In the genomic region with DNA sequence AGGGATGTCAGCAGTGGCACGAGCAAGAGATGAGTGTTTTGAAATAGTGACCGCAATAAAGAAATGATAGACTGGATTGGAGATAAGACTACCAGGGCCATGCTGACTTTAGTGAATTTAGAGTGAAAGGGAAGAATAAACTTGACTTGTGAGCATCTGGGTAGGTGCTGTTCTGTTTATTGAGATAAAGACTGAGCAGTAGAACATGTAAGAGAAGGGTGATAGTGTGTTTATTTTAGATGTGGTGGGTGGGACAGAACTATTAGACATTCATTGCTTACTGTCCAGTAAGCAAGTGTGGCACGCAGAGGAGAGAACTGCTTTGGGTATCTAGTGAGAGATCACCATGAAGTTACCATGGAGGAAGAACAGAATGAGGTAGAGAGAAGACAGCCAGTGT, we compare ENCODE assay signal across 21 mouse cellular contexts.
"Had no signal": no experiment of that assay in that cellular context is flagged by ENCODE, and none has a peak within 500 bp of the region (broad histone marks: within the 10 kb centered on the region; RNA-seq: fewer than 3 reads in every experiment).

No protein-coding gene starts in this region.

- H3K27me3 ChIP-seq: lung, embryonic 15.5 days; megakaryocyte, embryonic 14.5 days; midbrain, embryonic 12.5 days; neural tube, embryonic 13.5 days; neural tube, embryonic 15.5 days had no signal

- H3K4me3 ChIP-seq: lung, embryonic 15.5 days; megakaryocyte, embryonic 14.5 days; midbrain, embryonic 12.5 days; myocyte; neural tube, embryonic 13.5 days; neural tube, embryonic 15.5 days had no signal

- H3K27ac ChIP-seq: lung, embryonic 15.5 days; macrophage; midbrain, embryonic 12.5 days; neural tube, embryonic 13.5 days; neural tube, embryonic 15.5 days had no signal

- H3K4me1 ChIP-seq: lung, embryonic 15.5 days; midbrain, embryonic 12.5 days; neural tube, embryonic 13.5 days; neural tube, embryonic 15.5 days had no signal

- H3K9me3 ChIP-seq: lung, embryonic 15.5 days; megakaryocyte, embryonic 14.5 days; midbrain, embryonic 12.5 days; neural tube, embryonic 13.5 days; neural tube, embryonic 15.5 days had no signal

- H3K9ac ChIP-seq: lung, embryonic 15.5 days; midbrain, embryonic 12.5 days; neural tube, embryonic 13.5 days; neural tube, embryonic 15.5 days had no signal

- DNase-seq: lung, adult 2 months; lung, postnatal 14 days; lung, postnatal 36 days; midbrain, embryonic 14.5 days; retina, postnatal 1 day; right cerebral cortex, adult 18-20 months; right cerebral cortex, postnatal 25 days; right cerebral cortex, postnatal 4 days; spleen, adult 18-20 months; thymus, adult 18-20 months; thymus, postnatal 14 days; thymus, postnatal 36 days had no signal

- H3K4me2 ChIP-seq: lung, embryonic 15.5 days; midbrain, embryonic 12.5 days; neural tube, embryonic 13.5 days; neural tube, embryonic 15.5 days had no signal

- ATAC-seq: lung, postnatal 0 days; midbrain, embryonic 16.5 days had no signal

- H3K36me3 ChIP-seq: lung, embryonic 15.5 days; midbrain, embryonic 12.5 days; neural tube, embryonic 13.5 days; neural tube, embryonic 15.5 days had no signal
